Mouse (Mus musculus) frontal cortex, adult (tissue): ENCODE measurements around the gene Axl.

Experiments used
- ATAC-seq: cut with Nextera tagmentation; 2 replicates; pipeline ENCODE4 v1.9.2; 2017; ENCODE audit warnings: mild to moderate bottlenecking, moderate library complexity, mixed read lengths; ENCODE audit not compliant: low TSS enrichment

Axl gene

DNA sequence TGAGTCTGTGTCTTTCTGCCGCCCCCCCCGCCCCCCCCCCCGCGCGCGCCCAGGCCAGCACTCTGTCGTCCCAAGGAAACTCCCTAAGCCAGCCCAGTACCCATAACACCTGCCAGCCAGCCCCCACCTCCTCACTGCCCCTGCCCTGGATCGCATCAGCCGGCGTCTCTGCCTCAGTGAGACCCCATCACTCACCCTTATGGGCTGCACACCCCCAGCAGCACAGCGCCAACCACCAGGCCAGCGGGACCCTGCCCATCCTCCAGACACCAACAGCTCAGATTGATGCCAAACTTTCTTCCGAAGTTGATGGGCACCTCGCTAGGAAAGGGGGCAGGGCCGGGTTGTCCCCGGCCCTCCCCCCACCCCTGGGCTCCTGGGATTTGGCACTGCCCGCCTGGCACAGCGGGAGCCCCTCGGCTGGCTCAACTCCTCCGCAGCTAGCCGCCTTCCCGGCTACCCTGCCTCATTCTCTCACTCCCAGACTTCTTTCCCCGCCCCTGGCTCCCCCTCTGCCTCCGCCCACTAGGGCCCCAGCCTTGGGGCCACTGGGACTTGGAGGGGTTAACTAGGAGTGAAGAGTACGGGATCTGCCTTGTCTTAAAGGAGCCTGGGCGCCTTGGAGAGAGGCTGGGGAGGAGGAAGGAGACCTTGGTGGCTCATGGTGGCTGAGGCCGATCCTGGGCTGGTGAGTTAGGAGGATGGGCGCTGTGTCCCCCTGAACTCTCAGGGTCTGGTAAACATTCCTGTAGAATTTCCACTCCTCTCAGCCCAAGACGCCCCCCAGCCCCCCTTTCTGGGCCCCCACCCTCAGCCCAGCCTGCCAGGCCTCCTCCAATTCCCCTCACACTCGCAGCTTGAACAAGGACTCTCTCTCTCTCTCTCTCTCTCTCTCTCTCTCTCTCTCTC is at the start of gene Axl:
TSS of gene Axl (minus strand) at position 486 of the 909 bp plus-strand sequence.
- peak; percentile 85 for ATAC-seq

DNA sequence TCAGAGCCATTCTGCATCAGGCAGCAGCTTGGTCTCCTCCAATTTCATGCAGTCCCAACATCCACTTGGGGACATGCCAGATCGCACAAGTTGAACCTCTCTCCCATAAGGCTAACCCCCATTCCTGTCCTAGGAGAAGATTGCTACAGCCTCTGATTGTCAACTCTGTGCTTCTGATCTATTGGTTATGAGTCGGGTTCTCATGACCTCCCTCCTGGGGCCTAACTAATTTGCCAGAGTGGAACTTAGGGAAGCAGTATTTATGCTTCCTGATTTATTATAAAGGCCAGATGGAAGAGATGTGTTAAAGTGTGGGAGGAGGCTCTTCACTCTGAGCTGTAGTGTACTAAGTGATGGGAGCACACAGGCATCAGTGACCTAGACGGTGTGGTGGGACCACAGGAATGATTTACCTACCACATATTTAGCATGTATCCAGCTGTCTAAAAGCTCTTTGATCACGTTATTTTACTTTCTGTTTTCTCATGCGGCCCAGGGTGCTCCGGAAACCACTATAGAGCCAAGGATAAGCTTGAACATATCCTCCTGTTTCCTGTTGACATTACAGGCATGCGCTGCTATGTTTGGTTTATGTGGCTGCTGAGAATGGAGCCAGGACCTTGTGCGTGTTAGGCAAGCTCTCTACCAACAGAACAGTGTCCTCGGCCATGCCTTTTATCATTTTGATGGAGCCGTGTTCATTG is 46.8 kb upstream of the Axl start:
- no peak for ATAC-seq

DNA sequence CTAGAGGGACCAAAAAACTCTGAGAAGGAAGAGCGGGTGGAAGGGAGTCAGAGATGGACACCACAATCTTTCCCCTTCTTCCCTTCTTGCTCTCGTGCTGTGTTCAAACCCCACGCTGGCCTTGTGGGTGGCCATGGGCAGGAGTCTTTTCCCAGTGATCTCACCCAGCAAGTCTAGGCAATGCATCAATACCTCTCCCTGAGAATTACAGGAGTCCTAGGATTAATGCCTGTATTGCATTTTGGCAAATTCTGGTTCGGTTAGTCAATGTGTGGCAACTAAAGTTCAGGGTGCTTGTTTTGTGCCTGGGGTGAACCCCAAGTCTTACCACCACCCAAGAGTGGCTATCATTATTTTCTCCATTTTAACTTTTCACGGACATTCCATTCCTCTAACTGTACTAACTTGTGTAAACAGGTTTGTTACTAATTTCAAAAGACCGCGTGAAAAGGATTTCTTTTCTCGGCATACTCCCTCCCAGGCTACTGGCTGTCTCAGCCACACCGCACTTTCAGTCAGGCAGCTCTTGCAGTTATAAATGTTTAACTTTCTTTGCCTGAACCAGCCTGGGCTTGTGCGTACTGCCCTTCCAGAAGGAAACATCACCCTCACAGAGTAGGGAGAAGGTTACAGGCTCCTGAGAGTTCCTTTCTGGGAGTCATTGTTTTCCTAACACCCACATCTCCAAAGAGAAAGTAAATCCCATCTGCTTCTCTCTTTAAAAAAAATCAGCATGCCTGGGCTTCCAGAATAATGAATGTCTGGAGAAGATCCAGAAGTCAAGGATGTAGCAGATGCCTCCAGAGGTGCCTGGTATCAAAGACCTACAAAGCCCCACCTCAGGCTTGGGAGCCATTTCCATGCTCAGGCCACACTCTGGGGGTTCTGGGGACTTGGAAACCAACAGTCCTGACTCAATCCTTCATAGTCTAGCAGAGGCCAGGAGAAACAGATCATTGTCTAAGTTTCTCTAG is 43.3 kb upstream of the Axl start:
- no peak for ATAC-seq

GRCm38 (mm10) chr7:25830251-25830650 is 41.7 kb upstream of the Axl start:
- no peak for ATAC-seq

GRCm38 (mm10) chr7:25827199-25827598 is 38.7 kb upstream of the Axl start:
- no peak for ATAC-seq

- no peak for ATAC-seq
Observed at GRCm38 (mm10) chr7:25826029-25826428, 37.5 kb upstream of the Axl start.

DNA sequence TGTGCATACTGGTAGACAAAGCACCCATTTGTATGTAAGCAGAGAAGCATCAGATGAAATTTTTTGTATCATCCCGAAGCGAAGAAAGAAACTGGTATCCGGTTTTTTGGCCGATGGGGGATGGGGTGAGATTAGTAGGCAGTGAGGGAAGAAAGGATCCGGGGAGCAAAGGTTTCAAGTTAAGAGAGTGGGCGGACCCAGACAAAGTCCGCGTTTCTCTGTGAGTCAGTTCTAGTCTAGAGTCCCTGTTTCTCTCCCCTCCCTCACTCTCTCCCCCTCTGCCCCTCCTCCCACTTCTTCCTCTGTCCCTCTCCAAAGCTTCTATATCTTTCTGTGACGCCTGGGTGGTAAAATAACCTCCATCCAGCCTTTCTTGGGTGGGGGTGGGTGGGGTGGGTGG is 36.5 kb upstream of the Axl start:
- ATAC-seq, result no peak

- ATAC-seq, result peak; percentile 31; the same call in 1 of the 2 replicates
Observed at GRCm38 (mm10) chr7:25816241-25816919, 27.9 kb upstream of the Axl start, which contains the start of gene Cyp2s1. TSS of gene Cyp2s1 (minus strand) at chr7:25816913.

DNA sequence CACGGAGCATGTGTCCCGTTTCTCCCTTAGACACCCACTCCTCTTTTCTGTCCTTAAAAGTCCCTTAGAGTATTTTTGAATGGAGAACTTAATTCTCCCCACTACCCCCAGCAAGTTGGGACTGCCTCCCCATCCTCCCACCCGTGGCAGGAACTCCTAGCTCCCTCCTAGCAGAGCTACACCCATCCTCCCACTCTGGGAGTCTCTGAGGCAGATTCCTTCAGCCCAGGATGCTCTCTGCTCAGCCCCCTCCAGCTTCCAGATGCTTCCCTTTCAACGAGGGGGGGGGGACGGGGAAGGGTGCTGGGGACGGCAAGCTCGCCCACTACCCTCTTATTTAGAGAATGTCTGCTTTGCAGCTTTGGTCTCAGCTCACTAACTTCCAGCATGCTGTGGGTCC is 27.1 kb upstream of the Axl start:
- peak; percentile 52; the same call in 1 of the 2 replicates for ATAC-seq

DNA sequence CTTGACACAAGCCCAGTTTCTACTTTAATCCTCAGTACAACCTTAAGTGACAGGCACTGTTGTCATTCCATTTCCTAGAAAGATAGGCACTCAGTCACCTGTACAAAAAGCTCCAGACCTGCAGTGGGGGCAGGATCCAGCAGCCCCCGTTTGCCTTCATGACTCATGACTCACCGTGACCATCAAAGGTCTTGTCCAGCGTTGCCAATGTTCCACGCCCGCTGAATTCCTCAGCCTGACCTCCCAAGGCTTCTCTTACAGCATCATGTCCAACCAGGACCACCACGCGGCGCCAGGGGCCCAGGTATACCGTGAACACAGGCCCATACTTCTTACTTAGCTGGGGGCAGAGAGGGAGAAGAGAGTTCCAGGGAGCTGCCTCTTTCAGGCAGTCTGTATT is 26.2 kb upstream of the Axl start:
- no peak for ATAC-seq

DNA sequence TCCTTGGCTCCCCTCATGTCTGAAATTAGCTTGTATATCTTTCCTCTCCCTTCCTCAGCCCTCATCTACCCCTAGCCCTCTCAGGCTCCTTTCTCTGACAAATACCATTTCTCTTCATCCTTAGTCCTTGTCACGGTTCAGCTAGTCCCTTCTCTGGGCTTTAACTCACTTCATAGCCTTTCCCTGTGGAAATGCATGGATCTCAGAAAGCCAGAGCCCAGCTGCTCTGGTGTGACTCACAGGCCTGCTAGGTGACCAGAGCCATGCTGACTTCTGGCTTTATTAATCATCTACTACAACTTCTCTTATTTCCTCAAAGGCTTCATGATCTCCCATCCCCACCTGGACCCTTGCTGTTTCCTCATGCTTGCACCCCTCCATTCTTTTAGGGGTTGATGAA is 23.7 kb upstream of the Axl start:
- no peak for ATAC-seq

DNA sequence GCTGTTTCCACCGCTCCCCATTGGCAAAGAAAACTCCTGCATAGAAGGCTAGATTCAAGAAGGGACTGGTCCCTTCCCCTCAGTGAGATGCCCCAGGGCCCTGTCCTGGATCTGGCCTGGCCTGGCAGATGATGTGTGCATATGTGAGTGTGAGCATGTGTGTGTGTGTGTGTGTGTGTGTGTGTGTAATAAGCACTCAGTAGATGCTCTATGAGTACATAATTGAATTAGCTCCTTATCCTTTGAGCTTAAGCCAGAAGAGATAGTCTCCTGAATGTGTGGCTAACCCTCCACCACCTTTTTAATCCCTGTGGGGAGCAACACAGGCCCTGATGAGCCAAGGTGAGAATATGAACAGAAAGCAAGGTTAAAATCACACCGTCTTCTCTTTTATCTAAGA is 23.2 kb upstream of the Axl start:
- ATAC-seq, result no peak

DNA sequence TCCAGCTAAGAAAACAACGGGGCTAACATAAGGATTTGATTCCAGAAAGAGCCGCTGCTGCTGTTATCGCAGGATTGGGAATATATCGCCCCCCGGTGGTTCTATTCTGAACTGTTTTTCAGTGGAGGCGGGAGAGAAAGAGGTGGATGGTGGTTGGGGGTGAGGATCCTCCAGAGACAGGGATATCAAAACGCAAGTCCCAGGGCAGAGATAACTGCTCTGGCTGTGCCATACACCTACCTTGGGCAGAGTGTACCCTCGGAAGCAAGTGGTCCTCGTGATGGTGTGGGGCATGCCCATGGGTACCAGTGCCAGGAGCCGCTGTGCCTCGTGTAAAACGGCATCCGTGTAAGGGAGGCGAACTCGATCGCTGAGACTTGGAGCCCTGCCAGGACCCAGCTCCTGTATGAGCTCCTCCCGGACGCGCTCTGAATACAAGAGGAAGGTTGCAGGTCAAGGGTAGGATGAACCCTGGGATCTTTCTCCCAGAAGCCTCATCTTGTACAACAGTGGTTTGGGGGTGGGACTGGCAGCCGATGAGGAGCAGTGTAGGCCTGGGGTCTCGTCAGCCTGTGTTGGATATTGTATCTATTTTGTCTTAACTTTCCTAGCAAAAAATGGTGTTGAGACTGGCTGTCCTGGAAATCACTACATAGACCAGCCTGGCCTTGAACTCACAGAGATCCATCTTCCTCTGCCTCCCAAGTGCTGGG is 17.3 kb upstream of the Axl start:
- peak; percentile 52; the same call in 1 of the 2 replicates for ATAC-seq

- ATAC-seq, result peak; percentile 23; the same call in 1 of the 2 replicates
Observed at GRCm38 (mm10) chr7:25804792-25805191, 16.3 kb upstream of the Axl start.

DNA sequence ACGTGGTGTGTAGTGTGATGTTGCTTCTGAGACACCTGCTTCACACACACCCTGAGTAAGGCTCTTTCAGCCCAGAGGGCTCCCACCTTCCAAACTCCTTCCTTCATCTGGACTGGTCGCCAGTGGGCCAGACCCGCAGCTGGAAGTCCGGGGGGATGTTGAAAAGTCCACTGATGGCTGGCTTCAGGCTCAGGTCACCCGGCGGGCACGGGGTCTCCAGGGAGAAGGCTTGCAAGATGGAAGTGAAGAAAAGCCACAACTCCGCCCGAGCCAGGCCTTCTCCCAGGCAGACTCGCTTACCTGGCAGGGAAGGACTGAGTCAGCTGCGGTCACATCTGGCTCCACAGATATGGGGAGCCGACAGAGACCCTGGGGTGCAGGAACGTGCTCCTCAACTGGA is 15.0 kb upstream of the Axl start:
- no peak for ATAC-seq

DNA sequence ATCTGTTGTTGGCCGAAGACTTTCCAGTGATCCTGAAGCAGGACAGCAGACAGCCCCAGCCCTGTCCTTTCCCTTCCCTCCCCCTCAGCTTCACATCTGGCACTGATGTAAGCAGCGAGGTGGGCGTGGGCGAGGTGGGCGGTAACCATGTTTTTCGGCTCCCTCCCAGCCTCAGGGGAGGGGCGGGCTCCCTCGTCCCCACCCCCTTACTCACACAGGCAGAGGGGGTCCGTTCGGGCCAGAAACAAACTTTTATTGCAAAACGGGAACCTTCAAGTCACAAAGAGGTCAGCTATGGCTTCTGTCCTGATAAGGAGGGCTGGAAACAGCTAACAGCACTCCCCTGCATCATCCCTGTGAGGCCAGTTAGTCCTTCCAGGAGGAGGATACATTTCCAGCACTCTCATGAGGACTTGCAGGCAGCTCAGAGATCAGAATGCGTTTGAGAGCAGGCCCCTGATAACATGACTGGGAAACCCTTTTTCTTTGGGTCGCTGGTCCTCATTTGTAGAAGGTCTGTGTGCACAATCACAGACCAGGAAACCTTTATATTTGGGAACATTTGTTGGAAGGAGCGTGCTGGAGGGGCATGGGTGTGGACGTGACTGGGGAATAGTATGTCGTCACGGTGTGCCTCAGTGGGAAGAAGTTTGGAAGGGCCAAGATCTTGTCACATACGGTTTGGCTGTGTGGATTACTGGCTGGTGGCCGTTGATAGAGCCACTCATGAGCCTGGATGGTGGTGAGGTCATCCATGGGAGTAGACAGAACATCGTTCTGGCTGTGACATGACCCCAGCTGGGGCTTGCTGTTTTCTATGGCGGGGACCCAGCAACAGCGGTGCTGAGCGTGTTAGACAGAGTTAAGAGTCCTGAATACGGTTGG is 14.0 kb upstream of the Axl start:
- ATAC-seq, result no peak

- ATAC-seq, result no peak
Observed at GRCm38 (mm10) chr7:25801031-25801430, 12.5 kb upstream of the Axl start.

DNA sequence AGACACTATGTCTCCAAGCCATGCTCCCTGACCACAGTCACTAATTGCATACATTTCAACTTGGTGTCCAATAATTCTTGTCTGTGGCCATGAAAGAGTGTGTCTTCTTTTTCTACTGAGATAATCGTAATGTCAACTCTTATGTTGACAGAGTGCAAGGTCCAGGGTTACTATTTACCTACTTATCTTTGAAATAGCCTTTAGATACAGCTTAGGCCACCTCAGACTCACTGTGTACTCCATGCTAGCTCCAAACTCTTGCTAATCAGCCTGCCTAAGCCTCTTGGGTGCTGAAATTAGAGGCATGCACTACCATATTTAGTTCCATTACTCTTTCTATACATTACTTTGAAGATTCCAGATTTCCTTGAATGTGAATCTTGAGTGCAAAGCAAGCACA is 10.9 kb upstream of the Axl start:
- ATAC-seq, result no peak

DNA sequence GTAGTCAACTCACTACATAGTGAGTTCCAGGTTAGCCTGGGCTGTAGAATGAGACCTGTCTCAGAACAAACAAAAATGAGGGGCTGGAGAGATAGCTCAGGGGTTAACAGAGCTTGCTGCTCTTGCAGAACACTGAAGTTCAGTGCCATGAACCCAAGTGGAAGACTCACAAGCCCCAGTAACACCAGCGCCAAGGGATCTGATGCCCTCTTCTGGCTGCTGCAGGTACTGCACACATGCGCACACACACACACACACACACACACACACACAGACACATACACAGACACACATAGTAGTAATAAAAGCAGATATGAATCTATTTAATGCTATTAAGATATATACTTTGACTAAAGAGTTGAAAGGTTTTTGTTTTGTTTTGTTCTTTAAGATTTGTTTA is 10.0 kb upstream of the Axl start:
- ATAC-seq, result no peak
